14 mouse cellular contexts compared by ENCODE assay signal in genomic region chr2:72253882-72254281, GRCm38 (mm10). TPM values are rescaled to one million over a fixed set of nuclear protein-coding genes. Genes with fewer than 3 reads are reported as not detected.
A peak's percentile ranks its signal among the peaks of the same experiment; 100 is the strongest.
DNase-seq lines count a peak whose midpoint lies in the region; ATAC-seq lines count a peak whose summit lies in the region.
"Had no signal": no experiment of that assay in that cellular context is flagged by ENCODE, and none has a peak within 500 bp of the region (broad histone marks: within the 10 kb centered on the region; RNA-seq: fewer than 3 reads in every experiment).

No protein-coding gene starts in this region.

- DNase-seq in hindbrain, embryonic 14.5 days (ENCODE audit: low spot score), result no peak
- DNase-seq in hindbrain, embryonic 11.5 days (ENCODE audit: low spot score), result no peak
- DNase-seq in right cerebral cortex, adult 18-20 months, result peak; percentile 21
- no peak for DNase-seq in right cerebral cortex, postnatal 36 days (ENCODE audit: low spot score in 2 of 2)
- DNase-seq in telencephalon, adult 2 months (ENCODE audit: low read depth, low spot score), result peak; percentile 31
- no peak for DNase-seq in B cell, adult 2 months
- DNase-seq: cerebellum, postnatal 25 days; heart, postnatal 36 days; lung, postnatal 10 days had no signal

- H3K27me3 ChIP-seq in hindbrain, embryonic 14.5 days (ENCODE audit: control insufficient read depth, insufficient read depth, low read length), result no peaks in the 10 kb centered on the region
- no peaks in the 10 kb centered on the region for H3K27me3 ChIP-seq in hindbrain, embryonic 11.5 days (ENCODE audit: control insufficient read depth, insufficient read depth, low read length)
- H3K27me3 ChIP-seq in forebrain, embryonic 15.5 days, result no peaks in the 10 kb centered on the region

- ATAC-seq in hindbrain, embryonic 14.5 days (ENCODE audit: low FRiP score), result no peak
- ATAC-seq in hindbrain, embryonic 11.5 days (ENCODE audit: low FRiP score), result no peak
- ATAC-seq in forebrain, embryonic 15.5 days (replicated peaks), result no peak
- no peak for ATAC-seq in activated CD4-positive, CD25-positive, alpha-beta regulatory T cell, adult 4 months
- ATAC-seq: CD4-positive, CD25-positive, alpha-beta regulatory T cell, adult 4 months; midbrain, embryonic 16.5 days had no signal

- 65% methylated on average over 4 of the region's 4 CpGs for WGBS in hindbrain, embryonic 14.5 days
- 85% methylated on average over 4 of the region's 4 CpGs for WGBS in hindbrain, embryonic 11.5 days
- WGBS in forebrain, embryonic 15.5 days, result 33% methylated on average over 4 of the region's 4 CpGs

- H3K9me3 ChIP-seq in hindbrain, embryonic 14.5 days (ENCODE audit: control insufficient read depth, low read length), result no peaks in the 10 kb centered on the region
- no peaks in the 10 kb centered on the region for H3K9me3 ChIP-seq in hindbrain, embryonic 11.5 days (ENCODE audit: control insufficient read depth, low read length)
- no peaks in the 10 kb centered on the region for H3K9me3 ChIP-seq in forebrain, embryonic 15.5 days
- H3K9me3 ChIP-seq: G1E had no signal

- H3K4me1 ChIP-seq in hindbrain, embryonic 14.5 days (replicated peaks; ENCODE audit: control insufficient read depth, insufficient read depth, low read length), result peaks cover 10% of the 10 kb centered on the region; the same call in 1 of the 2 replicates
- 0 out of 2 replicates have a peak, but pooled peaks cover 2% of the 10 kb centered on the region for H3K4me1 ChIP-seq in hindbrain, embryonic 11.5 days (replicated peaks; ENCODE audit: control insufficient read depth, insufficient read depth, low read length)
- H3K4me1 ChIP-seq in forebrain, embryonic 15.5 days, result peaks cover 24% of the 10 kb centered on the region

- H3K4me3 ChIP-seq in hindbrain, embryonic 14.5 days (replicated peaks; ENCODE audit: low read length), result no peak overlapping the region
- H3K4me3 ChIP-seq in hindbrain, embryonic 11.5 days (ENCODE audit: low read depth, low read length), result no peak overlapping the region
- no peak overlapping the region for H3K4me3 ChIP-seq in forebrain, embryonic 15.5 days

- no peaks in the 10 kb centered on the region for H3K36me3 ChIP-seq in hindbrain, embryonic 14.5 days (replicated peaks; ENCODE audit: control insufficient read depth, insufficient read depth)
- H3K36me3 ChIP-seq in hindbrain, embryonic 11.5 days (ENCODE audit: control insufficient read depth, insufficient read depth, low read length), result no peaks in the 10 kb centered on the region
- H3K36me3 ChIP-seq in forebrain, embryonic 15.5 days, result no peaks in the 10 kb centered on the region
- H3K36me3 ChIP-seq: G1E had no signal

- no peak overlapping the region for H3K4me2 ChIP-seq in hindbrain, embryonic 14.5 days (replicated peaks)
- H3K4me2 ChIP-seq in hindbrain, embryonic 11.5 days (replicated peaks; ENCODE audit: low read depth, low read length), result no peak overlapping the region
- H3K4me2 ChIP-seq in forebrain, embryonic 15.5 days (replicated peaks), result 0 out of 2 replicates have a peak overlapping the region, but pooled peaks have one; percentile 25

- peak overlapping the region; percentile 32; the same call in 1 of the 2 replicates for H3K27ac ChIP-seq in hindbrain, embryonic 14.5 days
- no peak overlapping the region for H3K27ac ChIP-seq in hindbrain, embryonic 11.5 days (ENCODE audit: low read depth, low read length)
- peak overlapping the region; percentile 61 for H3K27ac ChIP-seq in forebrain, embryonic 15.5 days (replicated peaks)

- no peak overlapping the region for H3K9ac ChIP-seq in hindbrain, embryonic 14.5 days
- H3K9ac ChIP-seq in hindbrain, embryonic 11.5 days (ENCODE audit: low read depth, low read length), result no peak overlapping the region
- no peak overlapping the region for H3K9ac ChIP-seq in forebrain, embryonic 15.5 days (replicated peaks)

RNA-seq across cellular contexts. Expression of gene Map3k20, which starts 31.6 kb away (rescaled TPM):
- 5.1 and 5.2 TPM in 2 replicates for polyA plus RNA-seq in hindbrain, embryonic 14.5 days (2014; fragmentation: Nextera tagmentation; extraction: Ambion mirVana)
- 9.1 and 11.0 TPM in 2 replicates for polyA plus RNA-seq in hindbrain, embryonic 11.5 days (2014; fragmentation: Nextera tagmentation; extraction: Ambion mirVana)
- polyA plus RNA-seq in forebrain, embryonic 15.5 days (2015; fragmentation: Nextera tagmentation; extraction: Ambion mirVana), result 3.9 and 4.7 TPM in 2 replicates
- under 1 TPM; 0.42 to 0.55 TPM for polyA plus RNA-seq in activated CD4-positive, CD25-positive, alpha-beta regulatory T cell, adult 4 months (2017; shearing (Covaris generic))

Comparison
In these comparisons a context has a peak if more than half of its experiments do, and no peak if none do; other contexts are left out.
1. DNase-seq: peak in right cerebral cortex, adult 18-20 months (single experiment) and telencephalon, adult 2 months (single experiment); none in hindbrain, embryonic 14.5 days (single experiment), hindbrain, embryonic 11.5 days (single experiment), right cerebral cortex, postnatal 36 days (0 of 2) and B cell, adult 2 months (0 of 2).